Mouse (Mus musculus): Measurements from ENCODE around the gene Rras.
A peak's percentile ranks its signal among the peaks of the same experiment; 100 is the strongest.

The Rras gene

DNA sequence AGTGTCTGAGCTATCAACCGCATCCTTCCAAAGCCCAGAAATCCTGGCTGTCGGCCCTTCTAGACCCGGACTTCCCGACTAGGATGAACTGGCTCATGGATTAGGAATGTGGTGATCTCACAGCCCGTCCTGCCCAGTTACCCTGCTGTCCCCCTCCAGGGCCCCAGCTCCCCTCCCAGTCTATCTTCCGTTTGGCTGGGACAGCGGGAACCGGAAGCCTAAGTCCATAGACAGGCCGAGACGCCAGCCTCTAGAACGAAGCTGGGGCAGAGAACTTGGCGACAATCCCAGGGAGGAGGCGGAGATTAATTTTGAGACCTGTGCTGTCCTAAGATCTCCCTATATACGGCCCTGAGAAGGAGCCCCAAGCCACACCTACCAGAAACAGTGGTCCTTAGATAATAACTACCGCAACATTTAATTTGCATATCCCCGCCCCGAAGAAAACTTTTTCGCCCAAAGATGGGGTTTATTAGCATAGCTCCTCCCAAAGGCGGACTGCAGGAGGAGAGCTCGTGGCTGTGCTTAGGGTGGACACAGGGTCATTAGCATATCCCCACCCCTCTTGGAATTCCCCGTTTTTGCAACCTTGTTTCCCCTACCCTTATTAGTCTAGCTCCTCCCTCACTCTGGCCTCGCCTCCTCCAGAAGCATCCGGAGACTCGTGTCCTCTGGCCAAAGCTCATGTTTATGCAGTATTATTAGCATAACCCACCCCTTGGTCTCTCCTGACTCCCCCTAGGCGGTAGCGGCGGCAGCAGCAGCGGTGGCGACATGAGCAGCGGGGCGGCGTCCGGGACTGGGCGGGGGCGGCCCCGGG lies at the start of gene Rras:
Rras (plus strand) TSS at position 720 of the 820 bp plus-strand sequence.
- peak; percentile 96 for DNase-seq (ENCODE audit: low spot score)

DNA sequence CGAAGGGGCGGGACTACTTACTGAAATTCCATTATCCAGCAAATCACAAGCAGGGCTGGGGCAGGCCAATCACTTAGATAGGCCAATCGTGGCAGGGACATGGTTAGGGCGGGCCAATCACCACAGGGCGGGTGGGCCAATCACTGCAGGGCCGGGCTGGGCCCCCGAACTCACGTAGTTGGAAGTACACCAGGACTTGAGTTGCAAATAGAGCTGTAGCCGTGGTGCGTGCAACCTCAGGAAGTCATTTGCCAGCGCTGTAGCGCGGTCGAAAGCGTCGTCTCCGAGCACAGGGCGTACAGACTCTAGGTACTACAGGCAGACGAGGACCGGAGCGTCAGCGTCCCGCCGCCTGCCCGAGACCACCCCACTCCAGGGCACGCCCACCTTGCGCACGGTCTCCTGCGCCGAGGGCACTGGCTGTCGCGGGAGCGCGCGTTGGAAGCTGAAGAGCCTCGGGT lies 47.5 kb upstream of the Rras start:
- peak; percentile 90 for DNase-seq (ENCODE audit: low spot score)

DNA sequence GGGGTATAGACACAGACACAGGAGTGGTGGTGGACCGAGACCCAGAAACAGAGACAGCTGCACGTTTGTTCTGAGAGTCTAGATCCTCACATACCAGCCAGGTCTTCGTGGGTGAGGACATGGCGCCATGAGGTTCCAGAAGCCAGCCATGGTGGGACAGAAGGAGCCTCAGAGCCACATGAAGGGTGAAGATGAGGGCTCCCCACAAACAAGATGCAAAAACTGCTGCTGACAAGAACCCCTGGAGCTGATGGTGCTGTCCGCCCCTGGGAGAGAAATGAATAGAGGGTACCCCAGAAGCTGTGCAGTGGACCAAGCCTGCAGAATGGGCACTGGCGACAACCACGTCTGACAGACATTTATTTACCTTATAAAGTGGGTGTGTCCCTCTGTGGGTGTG lies 46.6 kb upstream of the Rras start:
- DNase-seq (ENCODE audit: low spot score) = no peak

DNA sequence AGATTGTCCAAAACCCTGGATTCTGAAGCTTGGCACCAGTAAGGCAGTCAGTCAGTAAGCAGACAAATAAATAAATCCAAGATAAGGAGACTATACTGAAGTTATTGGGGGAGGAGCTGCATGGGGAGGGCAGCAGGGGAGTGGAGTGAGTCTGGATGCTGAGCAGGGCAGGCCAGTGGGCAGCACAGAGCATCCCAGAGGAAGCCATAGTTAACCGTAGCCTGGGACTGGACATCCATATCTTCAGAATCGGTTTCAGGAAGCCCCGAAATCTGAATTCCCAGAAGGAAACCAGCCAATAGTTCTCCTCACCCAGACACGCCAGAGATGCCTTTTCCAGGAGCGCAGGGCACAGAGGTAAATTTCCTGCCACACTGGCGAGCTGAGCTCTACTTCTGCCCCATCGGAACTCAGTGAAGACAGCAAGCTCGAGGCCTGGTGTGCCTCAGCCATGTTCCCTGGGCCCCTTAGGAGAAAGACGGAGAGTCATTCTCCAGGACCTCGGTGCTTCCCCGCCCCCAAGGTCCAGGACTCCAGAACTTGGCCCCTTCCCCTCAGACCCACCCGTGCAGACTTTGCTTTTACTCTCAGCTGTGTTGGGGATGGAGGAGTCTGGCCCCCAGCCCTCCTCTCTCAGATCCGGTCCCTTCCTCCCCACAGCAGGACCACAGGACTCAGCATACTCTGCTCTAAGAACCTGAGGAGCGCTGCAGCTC lies 44.2 kb upstream of the Rras start:
- DNase-seq (ENCODE audit: low spot score) = no peak

DNA sequence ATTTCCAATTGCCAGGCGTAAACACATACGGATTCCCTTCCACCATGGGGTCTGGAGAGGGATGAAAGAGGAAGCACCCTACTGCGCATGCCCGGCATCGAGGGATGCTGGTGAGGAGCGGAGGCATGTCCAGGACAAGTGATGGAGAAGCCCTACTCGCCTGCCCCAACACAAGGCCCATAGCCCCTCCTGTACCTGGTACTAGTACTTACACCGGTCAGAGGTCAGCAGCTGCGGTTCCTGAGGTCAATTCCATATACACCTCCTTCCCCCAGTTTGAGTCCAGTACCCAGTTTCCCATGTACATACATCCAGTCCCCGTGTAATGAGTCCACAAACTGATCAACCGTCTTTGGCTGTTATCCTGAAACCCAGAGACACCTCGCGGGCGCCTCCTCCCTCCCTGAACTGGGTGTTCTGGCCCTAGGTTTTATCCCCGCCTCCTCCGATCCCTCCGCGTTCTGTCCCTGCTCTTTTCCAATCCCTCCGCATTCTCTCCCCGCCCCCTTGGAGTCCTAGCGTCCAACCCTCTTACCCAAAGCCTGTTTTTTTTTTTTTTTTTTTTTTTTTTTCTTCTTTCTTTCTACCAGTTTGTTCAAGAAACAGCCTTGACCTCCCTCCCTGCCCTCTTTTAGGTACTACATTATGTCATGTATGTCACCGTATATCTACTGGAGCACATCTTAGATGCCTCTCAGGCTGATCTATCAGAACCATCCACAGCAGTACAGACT lies 43.2 kb upstream of the Rras start, which contains the start of gene Cpt1c:
Cpt1c (minus strand) TSS at position 469 of the 734 bp plus-strand sequence.
- peak; percentile 85 for DNase-seq (ENCODE audit: low spot score)

DNA sequence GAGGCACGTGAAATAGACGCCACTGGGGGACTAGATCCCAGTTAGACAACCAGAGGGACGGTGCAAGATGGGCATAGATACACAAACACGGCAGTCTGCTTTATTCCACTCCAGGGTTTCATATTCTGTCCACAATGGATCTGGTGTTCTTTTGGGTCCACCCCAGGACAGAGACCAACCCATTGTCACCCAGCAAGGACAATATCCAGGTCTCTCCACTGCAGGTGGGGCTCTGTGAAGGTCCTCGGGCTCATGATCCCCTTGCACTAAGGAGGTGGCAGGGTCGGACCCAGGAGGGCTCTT lies 42.7 kb upstream of the Rras start:
- no peak for DNase-seq (ENCODE audit: low spot score)

DNA sequence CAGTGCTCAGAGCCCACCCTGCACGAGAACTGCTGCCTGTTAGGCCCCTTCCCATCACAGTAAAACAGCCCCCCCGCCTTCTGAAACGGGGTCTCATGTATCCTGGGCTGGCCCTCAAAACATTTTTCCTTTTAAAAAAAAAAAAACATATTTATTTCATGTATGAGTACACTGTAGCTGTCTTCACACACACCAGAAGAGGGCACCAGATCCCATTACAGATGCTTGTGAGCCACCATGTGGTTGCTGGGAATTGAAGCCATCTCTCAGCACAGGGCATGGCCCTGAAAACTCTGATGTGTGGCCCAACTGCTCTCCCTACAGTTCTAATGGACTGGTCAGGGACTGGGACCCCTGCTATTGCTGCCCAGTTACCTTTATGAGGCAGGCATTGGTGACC lies 39.5 kb upstream of the Rras start:
- DNase-seq (ENCODE audit: low spot score) = no peak

DNA sequence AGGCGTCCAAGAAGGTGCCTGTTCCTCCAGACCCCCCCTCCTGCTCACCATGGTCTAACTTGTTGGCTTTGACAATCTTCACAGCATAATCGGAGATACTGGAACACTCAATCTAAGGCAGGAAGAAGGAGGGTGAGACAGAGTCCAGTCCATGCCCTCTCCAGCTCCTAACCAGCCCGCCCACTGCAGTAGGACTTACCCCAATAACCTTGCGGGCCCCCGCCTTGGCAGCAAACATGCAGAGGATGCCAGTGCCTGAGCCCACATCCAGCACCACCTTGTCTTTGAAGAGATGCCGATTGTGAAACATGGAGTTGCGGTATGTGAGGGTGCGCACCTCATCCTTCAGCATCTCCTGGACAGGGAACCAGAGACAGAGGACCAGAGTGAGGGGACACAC lies 36.2 kb upstream of the Rras start:
- DNase-seq (ENCODE audit: low spot score) = no peak

DNA sequence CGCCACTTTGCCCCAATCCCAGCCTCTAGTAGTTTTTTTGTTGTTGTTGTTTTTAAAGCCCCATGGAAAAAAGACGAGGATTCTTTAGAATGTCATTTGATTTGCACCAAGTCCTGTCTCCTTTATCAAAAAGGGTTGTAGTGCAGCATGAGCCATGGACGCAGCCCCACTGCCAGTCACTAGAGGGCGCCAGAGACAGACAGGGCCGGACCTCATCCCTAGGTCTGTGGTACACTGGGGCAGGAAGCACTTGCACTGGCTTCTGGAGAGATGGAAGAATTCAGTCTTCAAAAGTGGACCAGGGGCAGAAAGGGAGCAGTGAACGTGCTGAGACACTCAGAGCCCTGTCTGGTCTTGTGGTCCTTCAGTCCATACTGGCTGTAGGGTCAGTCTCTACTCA lies 34.7 kb upstream of the Rras start:
- peak; percentile 74 for DNase-seq (ENCODE audit: low spot score)

DNA sequence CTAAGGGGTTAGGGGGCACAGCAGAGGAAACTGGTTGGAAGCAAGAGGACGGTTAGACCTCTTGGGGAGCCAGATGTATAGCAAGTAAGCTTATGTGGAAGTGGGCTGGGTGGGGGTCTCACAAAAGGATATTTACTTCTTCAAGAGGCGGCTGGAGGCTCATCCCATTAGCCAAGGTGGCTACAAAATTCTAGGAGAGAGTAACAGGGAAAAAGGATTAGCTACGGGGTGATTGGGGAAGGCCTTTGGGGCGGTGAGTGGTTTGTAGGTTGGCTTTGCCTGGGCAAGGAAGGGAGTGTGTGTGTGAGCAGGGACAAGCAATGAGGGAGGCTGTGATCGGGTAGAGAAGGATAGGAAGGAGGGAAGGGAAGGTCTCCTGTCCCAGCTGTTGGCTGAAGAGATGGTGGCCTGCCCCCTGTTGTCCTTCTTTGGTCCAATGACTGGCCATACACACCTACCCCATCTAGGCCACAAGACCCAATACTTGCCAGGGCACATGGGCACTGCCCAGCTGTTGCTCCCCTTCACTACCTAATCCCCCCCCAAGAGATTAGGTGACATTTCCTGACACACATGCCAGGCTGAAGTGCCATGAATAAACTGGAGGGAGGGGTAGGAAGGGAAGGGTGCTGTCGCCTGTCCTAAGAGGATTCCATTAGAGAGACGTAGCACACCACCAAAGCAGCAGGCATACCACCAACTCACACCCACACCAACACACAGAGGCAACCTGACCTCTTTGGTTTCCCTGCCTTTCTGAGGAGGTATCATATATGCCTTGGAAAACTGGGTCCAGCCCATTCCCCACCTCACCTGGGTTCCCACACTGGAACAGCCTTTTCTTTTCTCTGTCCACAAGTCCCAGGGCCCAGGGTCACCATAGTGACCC lies 33.6 kb upstream of the Rras start:
- no peak for DNase-seq (ENCODE audit: low spot score)

DNA sequence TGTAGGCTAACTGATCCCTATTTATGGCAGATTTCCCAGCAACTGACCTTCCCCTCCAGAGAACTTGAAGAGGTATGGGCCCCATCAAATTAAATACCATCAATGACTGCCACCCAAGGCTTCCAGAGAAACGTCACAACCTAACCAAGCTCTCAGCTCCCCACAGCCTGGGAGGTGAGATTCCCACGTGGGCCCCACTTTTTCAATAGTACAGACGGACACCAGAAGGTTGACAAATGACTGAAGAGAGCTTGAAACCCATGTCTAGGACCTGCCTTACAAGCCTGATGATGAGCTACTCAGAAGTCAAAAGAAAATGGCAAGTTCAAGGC lies 33.0 kb upstream of the Rras start:
- DNase-seq (ENCODE audit: low spot score) = no peak

DNA sequence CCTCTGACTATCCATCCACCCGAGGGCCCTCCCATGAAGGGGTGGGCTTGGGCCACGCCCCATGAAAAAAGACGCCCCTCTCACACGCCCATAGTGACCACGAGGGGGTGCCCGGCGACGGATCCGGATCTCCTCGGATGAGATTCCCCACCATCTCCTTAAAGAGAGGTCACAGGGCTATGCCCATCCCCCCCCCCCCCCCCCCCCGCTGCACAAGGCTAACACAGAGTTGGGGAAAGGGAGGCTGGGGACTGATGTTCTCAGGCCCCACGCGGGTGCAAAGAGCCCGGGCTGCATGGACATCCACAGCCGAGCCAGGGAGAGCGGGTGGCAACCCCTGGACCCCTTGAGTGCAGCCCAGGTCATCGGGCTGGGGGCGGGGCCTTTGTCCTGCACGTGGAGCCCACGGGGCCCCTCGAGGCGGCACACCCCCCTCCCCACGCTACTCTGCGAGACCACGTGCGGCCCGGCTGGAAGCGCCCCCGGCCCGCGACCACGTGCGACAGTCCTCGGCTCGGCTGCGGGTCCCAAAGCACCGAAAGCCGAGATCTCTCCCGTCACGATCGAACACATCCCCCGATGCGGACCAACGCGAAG lies 32.1 kb upstream of the Rras start:
- DNase-seq (ENCODE audit: low spot score) = peak; percentile 83

DNA sequence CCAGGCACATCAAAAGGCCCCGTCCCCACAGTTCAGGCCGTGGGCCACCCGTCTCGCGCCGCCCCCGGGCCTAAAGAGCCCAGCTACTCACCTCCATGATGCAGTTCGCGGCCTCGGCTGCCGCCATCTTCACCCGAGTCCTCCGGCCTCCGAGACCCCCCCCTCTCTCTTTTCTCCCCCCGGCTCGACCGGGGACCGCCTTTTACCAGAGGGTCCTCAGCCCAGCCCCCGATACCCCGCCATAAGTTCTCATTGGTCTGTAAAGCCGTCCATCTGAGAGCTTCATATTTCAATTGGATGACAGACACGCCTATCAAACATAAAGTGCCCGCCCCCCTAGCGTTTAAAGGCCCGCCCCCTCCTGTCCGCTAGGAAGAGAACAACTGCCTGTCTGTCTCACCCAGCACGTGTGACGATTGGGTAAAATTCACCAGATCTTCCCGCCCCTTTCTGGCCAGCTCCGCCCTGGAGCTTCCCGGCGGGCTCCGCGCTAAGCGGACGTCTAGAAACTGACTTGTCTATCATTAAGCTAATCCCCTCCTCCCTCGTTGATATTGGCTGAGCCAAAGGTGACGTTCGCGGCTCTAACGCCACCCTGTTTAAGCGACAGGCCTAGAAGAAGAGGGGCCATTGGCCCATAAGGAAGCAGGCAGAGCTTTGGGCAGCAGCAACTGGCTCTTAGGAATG lies 31.4 kb upstream of the Rras start, which contains the start of gene Prmt1:
Prmt1 (minus strand) TSS at position 377 of the 687 bp plus-strand sequence.
- peak; percentile 99 for DNase-seq (ENCODE audit: low spot score)

DNA sequence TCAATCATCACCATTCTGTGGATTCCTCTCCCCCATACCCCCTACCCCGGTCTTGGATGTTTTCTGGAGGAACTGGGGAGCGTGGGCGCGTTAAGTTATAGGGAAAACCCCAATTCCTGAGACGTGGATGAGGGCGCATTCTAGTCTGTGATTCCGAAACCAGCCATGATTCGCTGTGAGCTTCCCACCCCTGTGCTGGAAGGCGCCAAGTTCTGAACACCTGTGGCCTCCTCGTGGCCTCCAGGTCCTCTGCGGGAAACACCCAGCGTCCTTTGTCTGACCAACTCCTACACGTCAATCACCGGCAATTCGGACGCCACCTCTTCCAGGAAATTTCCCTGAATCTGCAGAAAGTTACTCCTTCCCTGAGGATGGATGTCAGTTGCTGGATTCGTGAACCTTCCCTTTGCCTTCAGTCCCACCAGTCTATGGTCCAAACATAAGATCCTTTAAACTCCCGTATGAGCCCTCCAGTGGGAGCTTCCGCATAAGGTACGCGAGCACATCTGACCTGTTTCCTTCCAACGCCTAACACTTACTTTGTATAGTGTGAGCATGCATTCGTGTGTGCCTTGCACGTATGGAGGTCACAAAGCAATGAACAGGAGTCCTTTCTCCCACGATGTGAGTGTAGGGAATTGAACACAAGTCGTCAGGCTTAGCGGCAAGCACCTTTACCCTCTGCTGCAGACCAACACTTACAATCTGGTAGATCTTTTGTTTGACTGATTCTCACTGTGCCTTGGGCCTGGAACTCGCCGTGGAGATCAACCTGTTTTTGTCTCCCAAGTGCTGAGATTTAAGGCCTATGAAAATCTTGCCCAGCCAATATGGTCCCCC lies 30.7 kb upstream of the Rras start:
- no peak for DNase-seq (ENCODE audit: low spot score)

DNA sequence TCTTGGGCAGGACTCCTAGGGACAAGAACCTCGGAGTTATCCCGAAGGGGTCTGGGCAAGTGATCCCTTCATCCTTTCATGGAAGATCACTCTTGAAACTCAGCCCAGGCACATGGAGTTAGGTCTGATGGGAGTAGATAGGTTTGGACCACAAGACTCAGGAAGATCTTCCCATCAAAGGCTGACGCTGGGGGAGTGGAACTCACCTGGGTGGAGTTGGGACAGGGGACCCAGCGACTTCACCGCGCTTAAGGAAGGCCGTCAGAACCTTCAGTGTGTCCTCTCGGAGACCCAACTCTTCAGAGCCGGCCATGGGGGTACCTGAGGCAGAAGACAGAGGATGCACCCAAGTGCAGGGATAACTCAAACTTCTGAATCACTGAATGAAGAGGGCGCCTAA lies 21.1 kb upstream of the Rras start:
- DNase-seq (ENCODE audit: low spot score) = no peak

DNA sequence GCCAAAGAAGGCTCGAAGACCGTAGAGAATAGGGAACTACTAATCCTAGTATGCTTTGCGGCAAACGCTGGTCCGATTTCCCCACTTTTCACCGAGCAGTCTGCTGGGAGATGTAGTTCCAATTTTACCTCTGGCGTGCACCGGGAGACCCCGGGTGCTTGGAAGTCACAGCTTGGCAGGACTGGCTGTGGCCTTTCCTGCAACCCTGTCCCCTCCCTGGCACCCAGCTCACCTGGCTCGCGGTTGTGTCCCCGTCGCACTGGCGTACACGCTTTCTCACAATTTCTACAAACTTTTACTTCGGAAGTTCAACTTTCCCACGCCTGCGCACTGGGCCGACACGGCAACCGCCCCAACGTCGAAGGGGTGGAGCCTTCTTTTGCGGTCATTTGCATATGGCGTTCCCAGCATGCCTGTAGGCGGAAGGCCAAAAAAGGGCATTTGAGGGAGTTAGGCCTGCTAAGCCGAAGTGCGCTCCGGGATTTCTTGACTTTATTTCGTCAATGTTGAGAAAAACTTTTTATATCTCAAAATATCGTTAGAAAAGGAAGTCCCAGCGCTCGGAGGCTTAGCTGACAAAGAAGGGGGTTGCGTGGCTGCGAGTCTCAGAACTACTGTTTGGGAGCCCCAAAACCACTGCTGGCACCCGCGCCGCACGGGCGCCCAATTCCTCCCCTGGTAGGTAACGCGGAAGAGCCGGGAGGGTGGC lies 20.4 kb upstream of the Rras start, which contains the start of gene Irf3:
Irf3 (plus strand) TSS at position 418 of the 709 bp plus-strand sequence.
- DNase-seq (ENCODE audit: low spot score) = peak; percentile 96

DNA sequence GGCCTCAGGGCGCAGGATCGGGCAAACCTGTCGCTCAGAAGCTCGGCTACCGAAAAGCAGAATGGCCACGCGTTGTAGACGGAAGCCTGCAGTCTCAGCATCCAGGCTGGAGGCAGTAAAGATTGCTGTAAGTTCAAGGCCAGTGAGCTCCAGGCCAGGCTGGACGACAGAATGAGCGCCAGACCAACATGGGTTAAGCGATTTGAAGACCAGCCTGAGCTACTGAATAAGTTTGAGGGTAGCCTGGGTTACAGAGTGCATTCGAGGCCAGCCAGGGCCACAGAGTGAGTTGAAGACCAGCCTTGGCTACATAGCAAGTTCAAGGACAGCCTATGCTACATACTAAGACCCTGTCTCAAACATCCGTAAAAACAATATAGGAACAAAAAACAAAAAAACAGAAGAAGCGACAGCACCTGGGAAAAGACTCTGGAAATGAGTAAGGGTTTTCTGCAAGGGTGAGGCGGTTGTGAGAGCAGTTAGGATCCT lies 19.8 kb upstream of the Rras start:
- DNase-seq (ENCODE audit: low spot score) = no peak

DNA sequence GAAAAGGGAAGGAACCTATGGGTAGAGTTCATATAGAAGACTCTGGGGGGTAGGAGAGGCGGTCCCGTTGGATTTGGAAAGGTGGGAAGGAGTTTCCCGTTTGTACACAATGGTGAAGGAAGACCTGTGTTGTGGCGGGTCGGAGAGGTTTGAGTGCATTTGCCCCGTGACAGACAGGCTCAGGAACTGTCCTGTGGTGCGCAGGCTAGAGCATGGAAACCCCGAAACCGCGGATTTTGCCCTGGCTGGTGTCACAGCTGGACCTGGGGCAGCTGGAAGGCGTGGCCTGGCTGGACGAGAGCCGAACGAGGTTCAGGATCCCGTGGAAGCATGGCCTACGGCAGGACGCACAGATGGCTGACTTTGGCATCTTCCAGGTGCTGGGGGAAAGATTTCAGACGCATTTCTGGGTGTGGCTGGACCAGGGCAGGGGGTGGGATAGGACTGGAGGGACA lies 19.2 kb upstream of the Rras start, which contains the start of gene Bcl2l12:
Bcl2l12 (minus strand) TSS at position 212 of the 455 bp plus-strand sequence.
- DNase-seq (ENCODE audit: low spot score) = no peak

DNA sequence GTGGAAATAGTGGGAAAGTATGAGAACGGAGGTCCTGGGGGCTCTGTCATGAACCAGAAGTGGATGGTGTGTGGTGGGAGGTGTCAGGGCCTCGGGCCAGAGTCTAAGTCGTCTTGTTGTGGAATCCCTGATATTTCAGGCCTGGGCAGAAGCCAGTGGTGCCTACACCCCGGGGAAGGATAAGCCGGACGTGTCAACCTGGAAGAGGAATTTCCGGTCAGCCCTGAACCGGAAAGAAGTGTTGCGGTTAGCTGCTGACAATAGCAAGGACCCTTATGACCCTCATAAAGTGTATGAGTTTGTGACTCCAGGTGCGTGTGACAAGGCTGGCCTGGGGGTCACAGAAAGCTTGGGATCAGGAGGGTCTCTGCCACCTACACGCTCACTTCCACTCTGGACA lies 18.0 kb upstream of the Rras start:
- no peak for DNase-seq (ENCODE audit: low spot score)

All from testis, postnatal 14 days (tissue).